Mouse (Mus musculus): Measurements from ENCODE around the gene Dnase1l3.

Dnase1l3 gene

DNA sequence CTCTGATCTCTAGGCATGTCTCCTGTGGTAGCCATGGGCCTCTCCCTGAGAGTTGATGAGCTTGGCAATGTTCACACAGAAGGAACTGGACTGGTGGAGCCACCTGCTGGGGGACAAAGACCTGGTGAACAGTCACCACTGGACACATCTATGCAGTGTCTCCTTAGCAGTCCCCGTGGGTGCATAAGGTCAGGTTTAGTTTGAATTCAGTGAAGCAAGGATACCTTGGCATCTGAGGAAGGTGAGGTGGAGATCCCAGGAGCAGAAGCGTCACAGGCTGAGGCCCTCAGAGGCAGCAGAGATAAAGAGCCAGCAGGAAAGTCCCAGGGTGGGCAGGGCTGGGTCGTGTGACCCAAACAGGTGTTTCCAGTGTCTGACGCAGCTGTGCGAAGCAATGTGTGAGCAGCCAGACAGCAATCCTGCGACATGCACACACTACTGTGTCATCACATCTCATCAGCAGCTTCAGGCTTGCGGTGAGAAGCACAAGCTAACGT is at the start of gene Dnase1l3:
Dnase1l3 (minus strand) TSS at position 303 of the 497 bp plus-strand sequence.
- peak; percentile 37 for DNase-seq (ENCODE audit: low read depth)

- no peak for DNase-seq (ENCODE audit: low read depth)
Measured at GRCm38 (mm10) chr14:8042577-8042976, 48.2 kb upstream of the Dnase1l3 start.

DNA sequence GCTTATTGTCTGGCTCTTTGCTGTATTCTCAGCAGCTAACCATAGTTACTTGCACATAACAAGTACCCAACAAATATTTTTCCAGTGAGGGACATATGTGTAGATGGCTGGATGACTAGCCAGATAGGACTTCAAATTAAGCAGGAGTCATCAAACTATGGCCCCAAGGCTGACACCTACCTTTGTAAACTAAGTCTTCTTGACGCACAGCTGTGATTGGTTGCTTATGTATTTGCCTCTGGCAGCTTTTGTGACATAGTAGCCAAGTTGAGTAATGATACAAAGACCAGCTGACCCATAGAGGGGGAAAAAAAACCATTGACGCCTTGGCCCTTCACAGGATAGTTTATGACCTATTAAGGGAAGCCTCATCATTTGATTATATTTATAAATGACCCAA is 47.7 kb upstream of the Dnase1l3 start:
- no peak for DNase-seq (ENCODE audit: low read depth)

DNA sequence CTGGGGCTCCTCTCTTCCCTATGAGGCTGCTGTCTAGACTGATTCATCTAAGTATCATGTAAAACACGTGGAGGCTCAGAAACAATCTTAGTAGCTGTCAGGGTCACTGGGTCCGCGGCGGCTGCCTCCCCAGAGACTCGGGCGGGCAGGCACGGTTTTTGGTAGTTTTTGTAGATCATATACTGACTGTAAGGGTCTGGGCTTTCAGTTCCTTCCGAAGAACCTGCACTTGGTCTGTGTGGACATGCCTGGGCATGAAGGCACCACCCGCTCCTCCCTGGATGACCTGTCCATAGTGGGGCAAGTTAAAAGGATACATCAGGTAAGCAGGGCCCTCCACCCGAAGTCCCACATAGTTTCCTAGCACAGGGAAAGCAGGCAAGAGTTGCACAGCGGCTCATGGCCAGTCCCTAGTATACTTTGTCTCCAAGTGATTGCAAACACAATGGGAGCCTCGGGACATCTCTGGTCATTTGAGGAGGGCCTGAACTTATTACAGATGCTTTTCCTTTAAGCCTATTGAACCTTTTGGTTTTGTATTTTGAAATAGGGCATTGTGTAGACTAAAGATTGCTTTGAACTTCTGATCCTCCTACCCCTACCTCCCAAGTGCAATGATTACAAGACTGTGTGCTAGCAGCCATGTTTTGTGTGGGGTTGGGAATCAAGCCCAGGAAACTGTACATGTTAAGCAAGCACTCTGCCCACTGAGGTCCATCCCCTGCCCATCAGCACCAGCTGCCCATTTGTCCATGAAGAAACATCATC is 46.7 kb upstream of the Dnase1l3 start:
- DNase-seq (ENCODE audit: low read depth) = no peak

GRCm38 (mm10) chr14:8040179-8040578 is 45.8 kb upstream of the Dnase1l3 start:
- no peak for DNase-seq (ENCODE audit: low read depth)

- peak; percentile 73 for DNase-seq (ENCODE audit: low read depth)
Measured at GRCm38 (mm10) chr14:8038791-8039448, 44.5 kb upstream of the Dnase1l3 start.

GRCm38 (mm10) chr14:8038150-8038549 is 43.8 kb upstream of the Dnase1l3 start:
- no peak for DNase-seq (ENCODE audit: low read depth)

DNA sequence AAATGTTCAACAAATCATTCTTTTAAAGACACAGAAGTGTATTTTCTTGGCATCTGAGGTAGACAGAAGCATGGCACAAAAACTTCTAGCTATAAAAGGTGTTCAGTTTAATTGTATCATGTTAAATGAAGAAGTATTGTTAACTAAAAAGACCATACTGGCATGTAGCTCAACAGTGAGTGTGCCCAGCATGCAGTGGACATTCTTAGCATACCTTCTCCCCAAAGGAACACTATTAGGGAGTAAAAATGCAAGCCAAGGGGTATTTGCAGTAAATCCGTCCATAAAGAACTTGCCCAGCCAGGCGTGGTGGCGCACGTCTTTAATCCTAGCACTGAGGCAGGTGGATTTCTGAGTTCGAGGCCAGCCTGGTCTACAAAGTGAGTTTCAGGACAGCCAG is 42.0 kb upstream of the Dnase1l3 start:
- no peak for DNase-seq (ENCODE audit: low read depth)

- DNase-seq (ENCODE audit: low read depth) = no peak
Measured at GRCm38 (mm10) chr14:8035951-8036350, 41.6 kb upstream of the Dnase1l3 start.

- no peak for DNase-seq (ENCODE audit: low read depth)
Measured at GRCm38 (mm10) chr14:8034561-8034960, 40.2 kb upstream of the Dnase1l3 start.

DNA sequence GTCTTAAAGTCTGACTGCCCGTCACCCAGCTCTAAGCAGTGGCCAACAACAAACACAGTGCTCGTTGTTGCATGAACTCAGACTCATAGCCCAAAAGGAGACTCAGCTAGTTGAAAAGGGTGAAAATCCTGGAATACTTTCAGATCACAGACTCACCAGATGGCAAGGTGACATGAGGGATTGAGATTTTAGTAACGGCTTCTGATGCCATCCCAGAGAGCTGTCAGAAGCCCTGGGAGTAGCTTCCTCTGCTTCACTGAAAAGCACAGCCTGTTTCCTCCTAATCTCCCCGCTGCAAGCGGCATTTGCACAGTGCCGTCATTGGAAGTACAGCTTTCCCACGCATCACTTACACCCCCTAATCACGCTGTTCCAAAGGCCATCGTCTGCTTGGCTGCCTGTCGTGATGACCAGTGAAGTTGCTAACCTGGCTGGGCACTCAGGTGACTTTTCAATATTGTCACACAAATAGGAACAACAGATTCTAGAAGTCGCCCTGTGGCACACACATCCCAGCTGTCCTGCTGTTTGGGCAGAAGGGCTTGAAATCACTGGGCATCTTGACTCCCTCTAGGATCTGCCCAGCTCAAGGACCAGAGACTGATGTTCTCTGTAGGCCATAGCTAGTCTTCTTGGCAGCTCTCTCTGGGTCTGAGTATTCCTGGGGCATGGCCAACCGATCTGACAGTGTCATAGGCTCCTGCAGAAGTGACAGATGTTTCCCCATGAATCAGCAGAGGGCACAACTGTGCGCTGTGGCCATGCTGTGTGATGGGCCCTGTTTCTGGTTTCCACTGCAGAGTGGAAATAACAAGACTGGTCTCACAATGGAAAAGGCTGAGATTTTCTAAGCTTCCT is 37.9 kb upstream of the Dnase1l3 start:
- no peak for DNase-seq (ENCODE audit: low read depth)

- DNase-seq (ENCODE audit: low read depth) = peak; percentile 38
Measured at GRCm38 (mm10) chr14:8030535-8030934, 36.2 kb upstream of the Dnase1l3 start.

GRCm38 (mm10) chr14:8029752-8030151 is 35.4 kb upstream of the Dnase1l3 start:
- no peak for DNase-seq (ENCODE audit: low read depth)

DNA sequence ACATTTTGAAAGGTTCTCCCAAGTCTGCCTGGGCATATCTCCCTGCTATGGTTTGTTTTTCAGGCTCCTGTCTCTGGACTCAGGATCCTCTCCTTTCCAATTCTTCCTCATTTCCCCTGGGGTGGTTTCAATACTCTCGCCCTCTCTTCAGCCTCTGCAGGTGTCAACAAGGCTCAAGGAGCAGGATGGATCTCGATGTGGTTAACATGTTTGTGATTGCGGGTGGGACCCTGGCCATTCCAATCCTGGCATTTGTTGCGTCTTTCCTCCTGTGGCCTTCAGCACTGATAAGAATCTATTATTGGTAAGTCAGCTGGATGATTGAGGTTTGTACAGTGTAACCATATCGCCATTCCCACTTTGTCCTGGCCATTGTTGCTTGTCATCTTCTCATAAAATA is 33.7 kb upstream of the Dnase1l3 start:
- DNase-seq (ENCODE audit: low read depth) = no peak

GRCm38 (mm10) chr14:8026769-8027531 is 32.6 kb upstream of the Dnase1l3 start:
- DNase-seq (ENCODE audit: low read depth) = no peak

- DNase-seq (ENCODE audit: low read depth) = no peak
Measured at GRCm38 (mm10) chr14:8024936-8025335, 30.6 kb upstream of the Dnase1l3 start.

- DNase-seq (ENCODE audit: low read depth) = no peak
Measured at GRCm38 (mm10) chr14:8024469-8024868, 30.1 kb upstream of the Dnase1l3 start.

GRCm38 (mm10) chr14:8020546-8020945 is 26.2 kb upstream of the Dnase1l3 start:
- DNase-seq (ENCODE audit: low read depth) = no peak

DNA sequence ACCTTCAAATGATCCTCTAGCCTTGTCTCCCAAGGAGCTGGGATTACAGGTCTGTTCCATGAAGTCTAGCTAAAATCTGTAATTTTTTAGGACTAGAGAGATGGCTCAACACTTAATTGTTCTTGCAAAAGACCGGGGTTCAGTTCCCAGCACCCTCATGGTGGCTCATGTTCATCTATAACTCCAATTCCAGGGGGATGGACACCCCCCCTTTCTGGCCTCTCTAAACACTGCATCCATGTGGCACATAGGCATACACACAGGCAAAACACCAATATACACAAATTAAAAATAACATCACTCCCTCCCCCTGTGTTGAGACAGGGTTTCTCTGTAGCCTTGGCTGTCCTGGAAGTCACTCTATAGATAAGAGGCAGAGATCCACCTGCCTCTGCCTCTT is 25.6 kb upstream of the Dnase1l3 start:
- DNase-seq (ENCODE audit: low read depth) = no peak

DNA sequence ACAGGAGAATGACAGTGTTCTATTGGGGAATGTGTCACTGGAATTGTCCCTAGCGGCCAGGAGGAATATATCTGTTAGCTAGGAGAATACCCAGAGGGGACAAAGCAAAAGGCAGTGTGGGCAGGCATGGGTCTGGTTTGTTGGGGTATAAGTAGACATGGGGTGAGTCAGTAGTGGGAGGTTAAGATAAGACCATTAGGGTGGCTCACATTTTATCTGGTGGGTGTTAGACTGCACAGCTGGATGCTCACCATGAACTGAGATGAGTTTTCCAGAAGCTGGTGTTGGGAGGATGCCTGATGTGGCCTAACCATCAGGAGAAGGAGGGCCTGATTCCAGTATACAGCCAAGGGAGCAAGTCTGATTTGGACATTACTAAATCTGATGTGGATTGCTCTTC is 22.6 kb upstream of the Dnase1l3 start:
- DNase-seq (ENCODE audit: low read depth) = no peak

DNA sequence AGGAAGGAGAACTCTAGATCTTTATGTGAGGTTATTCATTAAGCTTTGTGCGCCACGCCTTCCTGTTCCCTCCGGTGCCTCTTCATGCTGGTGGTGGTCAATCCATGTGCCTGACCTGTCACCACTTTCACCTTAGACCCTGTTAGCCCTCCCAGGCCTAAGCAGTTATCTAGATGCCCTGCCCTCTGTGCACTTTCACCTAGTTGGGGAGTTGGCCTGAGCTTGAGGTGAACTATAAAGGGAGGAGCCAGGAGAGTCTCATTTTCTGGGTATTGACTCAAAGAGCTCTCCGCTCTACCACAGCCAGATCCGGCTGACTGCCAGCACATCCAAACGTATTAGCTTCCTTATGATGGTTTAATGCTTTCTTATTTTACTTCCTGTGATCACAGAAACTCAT is 21.9 kb upstream of the Dnase1l3 start:
- no peak for DNase-seq (ENCODE audit: low read depth)

DNA sequence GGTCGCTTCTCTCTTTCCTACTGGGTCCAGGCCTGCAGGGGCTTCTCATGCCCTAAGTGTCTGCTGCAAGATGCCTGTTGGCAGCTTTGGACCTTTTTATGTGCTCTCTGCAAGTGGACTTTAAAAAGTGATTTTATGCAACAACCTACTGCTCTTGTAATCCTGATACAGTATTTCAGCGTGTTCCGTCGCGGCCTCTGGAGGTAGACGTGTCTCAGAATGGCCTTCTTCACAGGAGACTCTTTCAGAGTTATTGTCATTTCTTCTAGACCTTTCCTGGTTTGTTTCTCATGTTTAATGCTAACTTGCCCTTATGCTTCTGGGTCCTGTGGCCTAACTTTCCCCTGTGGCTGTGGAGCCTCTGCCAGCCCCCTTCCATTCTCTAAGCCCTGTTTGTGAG is 21.4 kb upstream of the Dnase1l3 start:
- no peak for DNase-seq (ENCODE audit: low read depth)

Measured in NIH3T3 (cell line).